Comparison of ENCODE assay signal across 13 mouse cellular contexts in genomic region chr16:95657756-95658155, GRCm38 (mm10). TPM values are rescaled to one million over a fixed set of nuclear protein-coding genes. Genes with fewer than 3 reads are reported as not detected.
DNase-seq lines count a peak whose midpoint lies in the region; ATAC-seq and TF ChIP-seq lines count a peak whose summit lies in the region.
"Had no signal": no experiment of that assay in that cellular context is flagged by ENCODE, and none has a peak within 500 bp of the region (broad histone marks: within the 10 kb centered on the region; RNA-seq: fewer than 3 reads in every experiment).

No protein-coding gene starts in this region.

- H3K36me3 ChIP-seq in forebrain, postnatal 0 days (ENCODE audit: insufficient read depth): no peaks in the 10 kb centered on the region
- H3K36me3 ChIP-seq in forebrain, embryonic 15.5 days: no peaks in the 10 kb centered on the region
- H3K36me3 ChIP-seq in liver, embryonic 14.5 days (replicated peaks; ENCODE audit: control insufficient read depth, insufficient read depth, low read depth): no peaks in the 10 kb centered on the region
- no peaks in the 10 kb centered on the region for H3K36me3 ChIP-seq in liver, embryonic 11.5 days (ENCODE audit: control insufficient read depth, insufficient read depth, low read length)
- H3K36me3 ChIP-seq: hindbrain, embryonic 12.5 days; liver, embryonic 13.5 days; midbrain, embryonic 15.5 days; neural tube, embryonic 15.5 days had no signal

- H3K27ac ChIP-seq in forebrain, postnatal 0 days (ENCODE audit: low read depth, low read length): no peak overlapping the region
- no peak overlapping the region for H3K27ac ChIP-seq in forebrain, embryonic 15.5 days (replicated peaks)
- no peak overlapping the region for H3K27ac ChIP-seq in liver, embryonic 14.5 days
- no peak overlapping the region for H3K27ac ChIP-seq in liver, embryonic 11.5 days (ENCODE audit: low read depth, low read length)
- H3K27ac ChIP-seq: hindbrain, embryonic 12.5 days; liver, embryonic 13.5 days; midbrain, embryonic 15.5 days; neural tube, embryonic 15.5 days had no signal

- H3K9me3 ChIP-seq in forebrain, postnatal 0 days (ENCODE audit: low read length): peaks cover 4% of the 10 kb centered on the region; the same call in 1 of the 2 replicates
- H3K9me3 ChIP-seq in forebrain, embryonic 15.5 days: no peaks in the 10 kb centered on the region
- H3K9me3 ChIP-seq in liver, embryonic 14.5 days (ENCODE audit: control insufficient read depth, low read length): no peaks in the 10 kb centered on the region
- H3K9me3 ChIP-seq in liver, embryonic 11.5 days (ENCODE audit: control insufficient read depth, low read length): no peaks in the 10 kb centered on the region
- H3K9me3 ChIP-seq: midbrain, embryonic 15.5 days; neural tube, embryonic 15.5 days had no signal

- DNase-seq in forebrain, postnatal 0 days: no peak
- no peak for DNase-seq in liver, embryonic 14.5 days (ENCODE audit: low read depth in 3 of 3, low spot score in 3 of 3)
- no peak for DNase-seq in liver, embryonic 11.5 days (ENCODE audit: low spot score)
- peak; percentile 53 for DNase-seq in thymus, postnatal 4 days
- no peak for DNase-seq in thymus, adult 18-20 months
- DNase-seq in testis, postnatal 10 days (ENCODE audit: low spot score): peak; percentile 47
- DNase-seq in urinary bladder, postnatal 36 days (ENCODE audit: low spot score in 2 of 2): no peak
- DNase-seq: cerebellum, adult 8-10 months; liver, embryonic 13.5 days had no signal

- no peak overlapping the region for H3K4me2 ChIP-seq in forebrain, postnatal 0 days (ENCODE audit: low read depth)
- H3K4me2 ChIP-seq in forebrain, embryonic 15.5 days (replicated peaks): no peak overlapping the region
- no peak overlapping the region for H3K4me2 ChIP-seq in liver, embryonic 14.5 days (ENCODE audit: low read depth)
- H3K4me2 ChIP-seq in liver, embryonic 11.5 days: no peak overlapping the region
- H3K4me2 ChIP-seq: hindbrain, embryonic 12.5 days; liver, embryonic 13.5 days; midbrain, embryonic 15.5 days; neural tube, embryonic 15.5 days had no signal

- no peak overlapping the region for H3K9ac ChIP-seq in forebrain, postnatal 0 days
- H3K9ac ChIP-seq in forebrain, embryonic 15.5 days (replicated peaks): no peak overlapping the region
- H3K9ac ChIP-seq in liver, embryonic 14.5 days (replicated peaks): no peak overlapping the region
- H3K9ac ChIP-seq in liver, embryonic 11.5 days (ENCODE audit: low read depth, low read length): no peak overlapping the region
- H3K9ac ChIP-seq: hindbrain, embryonic 12.5 days; liver, embryonic 13.5 days; midbrain, embryonic 15.5 days; neural tube, embryonic 15.5 days had no signal

- H3K4me3 ChIP-seq in forebrain, postnatal 0 days (ENCODE audit: low read depth, low read length): no peak overlapping the region
- H3K4me3 ChIP-seq in forebrain, embryonic 15.5 days: no peak overlapping the region
- no peak overlapping the region for H3K4me3 ChIP-seq in liver, embryonic 14.5 days (ENCODE audit: insufficient read depth in 1 of 2, low read depth in 2 of 2, low read length in 2 of 2)
- H3K4me3 ChIP-seq in liver, embryonic 11.5 days (ENCODE audit: low read depth, low read length): no peak overlapping the region
- H3K4me3 ChIP-seq: hindbrain, embryonic 12.5 days; liver, embryonic 13.5 days; midbrain, embryonic 15.5 days; neural tube, embryonic 15.5 days had no signal

- no peak for TF ChIP-seq EP300 in liver, embryonic 14.5 days (IDR thresholded peaks at IDR 0.05; ENCODE audit: low read depth)

- no peaks in the 10 kb centered on the region for H3K4me1 ChIP-seq in forebrain, postnatal 0 days (ENCODE audit: insufficient read depth)
- peaks cover 3% of the 10 kb centered on the region; the same call in 1 of the 2 replicates for H3K4me1 ChIP-seq in forebrain, embryonic 15.5 days
- no peaks in the 10 kb centered on the region for H3K4me1 ChIP-seq in liver, embryonic 14.5 days (replicated peaks; ENCODE audit: control insufficient read depth in 2 of 2, insufficient read depth in 2 of 2, low read length in 1 of 2)
- H3K4me1 ChIP-seq in liver, embryonic 11.5 days (replicated peaks; ENCODE audit: control insufficient read depth, insufficient read depth, low read length): no peaks in the 10 kb centered on the region
- H3K4me1 ChIP-seq: hindbrain, embryonic 12.5 days; liver, embryonic 13.5 days; midbrain, embryonic 15.5 days had no signal

- peak; percentile 14; the same call in 1 of the 2 replicates for TF ChIP-seq CTCF in forebrain, postnatal 0 days (IDR thresholded peaks at IDR 0.05; ENCODE audit: low read depth)
- peak; percentile 42 for TF ChIP-seq CTCF in liver, embryonic 14.5 days (IDR thresholded peaks at IDR 0.05; ENCODE audit: low read depth)

- H3K27me3 ChIP-seq in forebrain, postnatal 0 days (ENCODE audit: insufficient read depth, low read length): no peaks in the 10 kb centered on the region
- no peaks in the 10 kb centered on the region for H3K27me3 ChIP-seq in forebrain, embryonic 15.5 days
- H3K27me3 ChIP-seq in liver, embryonic 14.5 days (ENCODE audit: control insufficient read depth, insufficient read depth, low read length): no peaks in the 10 kb centered on the region
- no peaks in the 10 kb centered on the region for H3K27me3 ChIP-seq in liver, embryonic 11.5 days (replicated peaks; ENCODE audit: control insufficient read depth, insufficient read depth, low read length)
- H3K27me3 ChIP-seq: hindbrain, embryonic 12.5 days; liver, embryonic 13.5 days; midbrain, embryonic 15.5 days; neural tube, embryonic 15.5 days had no signal

- no peak for ATAC-seq in forebrain, postnatal 0 days
- no peak for ATAC-seq in forebrain, embryonic 15.5 days (replicated peaks)
- ATAC-seq in liver, embryonic 14.5 days (ENCODE audit: insufficient read depth): no peak
- ATAC-seq in liver, embryonic 11.5 days (replicated peaks; ENCODE audit: low FRiP score): no peak
- ATAC-seq: midbrain, embryonic 15.5 days had no signal

- 92% methylated on average over 5 of the region's 5 CpGs for WGBS in forebrain, postnatal 0 days
- WGBS in forebrain, embryonic 15.5 days: 94% methylated on average over 5 of the region's 5 CpGs
- 70% methylated on average over 5 of the region's 5 CpGs for WGBS in liver, embryonic 14.5 days (ENCODE audit: insufficient replicate concordance)
- WGBS in liver, embryonic 11.5 days: 88% methylated on average over 5 of the region's 5 CpGs

RNA-seq across cellular contexts. Expression of gene Ets2, which starts 44.1 kb away (rescaled TPM):
- total RNA-seq in forebrain, postnatal 0 days (2014; rRNA removed): 21.3 and 27.4 TPM in 2 replicates
- polyA plus RNA-seq in forebrain, postnatal 0 days (2015; fragmentation: Nextera tagmentation; extraction: Ambion mirVana): 15.5 and 18.2 TPM in 2 replicates
- 14.4 and 16.9 TPM in 2 replicates for polyA plus RNA-seq in forebrain, embryonic 15.5 days (2015; fragmentation: Nextera tagmentation; extraction: Ambion mirVana)
- polyA plus RNA-seq in liver, embryonic 14.5 days (2012; rRNA removed): 7.5 TPM in 2 replicates
- polyA plus RNA-seq in liver, embryonic 14.5 days (2014; fragmentation: Nextera tagmentation; extraction: Ambion mirVana): 7.0 and 7.4 TPM in 2 replicates
- polyA plus RNA-seq in liver, embryonic 11.5 days (2014; fragmentation: Nextera tagmentation; extraction: Ambion mirVana): 29.8 and 30.6 TPM in 2 replicates

Comparison
In these comparisons a context has a peak if more than half of its experiments do, and no peak if none do; other contexts are left out.
1. DNase-seq: peak in thymus, postnatal 4 days (single experiment) and testis, postnatal 10 days (single experiment); none in forebrain, postnatal 0 days (single experiment), liver, embryonic 14.5 days (0 of 3), liver, embryonic 11.5 days (single experiment), thymus, adult 18-20 months (0 of 2) and urinary bladder, postnatal 36 days (0 of 2).